Mouse (Mus musculus): ENCODE measurements around the gene Ints1.
A peak's percentile ranks its signal among the peaks of the same experiment; 100 is the strongest.

Ints1 gene

GRCm38 (mm10) chr5:139775216-139775926 lies at the start of gene Ints1:
Ints1 (minus strand) TSS chr5:139775674.
- ATAC-seq (ENCODE audit: low TSS enrichment): peak; percentile 99

GRCm38 (mm10) chr5:139824531-139824930 lies 49.1 kb upstream of the Ints1 start:
- no peak for ATAC-seq (ENCODE audit: low TSS enrichment)

DNA sequence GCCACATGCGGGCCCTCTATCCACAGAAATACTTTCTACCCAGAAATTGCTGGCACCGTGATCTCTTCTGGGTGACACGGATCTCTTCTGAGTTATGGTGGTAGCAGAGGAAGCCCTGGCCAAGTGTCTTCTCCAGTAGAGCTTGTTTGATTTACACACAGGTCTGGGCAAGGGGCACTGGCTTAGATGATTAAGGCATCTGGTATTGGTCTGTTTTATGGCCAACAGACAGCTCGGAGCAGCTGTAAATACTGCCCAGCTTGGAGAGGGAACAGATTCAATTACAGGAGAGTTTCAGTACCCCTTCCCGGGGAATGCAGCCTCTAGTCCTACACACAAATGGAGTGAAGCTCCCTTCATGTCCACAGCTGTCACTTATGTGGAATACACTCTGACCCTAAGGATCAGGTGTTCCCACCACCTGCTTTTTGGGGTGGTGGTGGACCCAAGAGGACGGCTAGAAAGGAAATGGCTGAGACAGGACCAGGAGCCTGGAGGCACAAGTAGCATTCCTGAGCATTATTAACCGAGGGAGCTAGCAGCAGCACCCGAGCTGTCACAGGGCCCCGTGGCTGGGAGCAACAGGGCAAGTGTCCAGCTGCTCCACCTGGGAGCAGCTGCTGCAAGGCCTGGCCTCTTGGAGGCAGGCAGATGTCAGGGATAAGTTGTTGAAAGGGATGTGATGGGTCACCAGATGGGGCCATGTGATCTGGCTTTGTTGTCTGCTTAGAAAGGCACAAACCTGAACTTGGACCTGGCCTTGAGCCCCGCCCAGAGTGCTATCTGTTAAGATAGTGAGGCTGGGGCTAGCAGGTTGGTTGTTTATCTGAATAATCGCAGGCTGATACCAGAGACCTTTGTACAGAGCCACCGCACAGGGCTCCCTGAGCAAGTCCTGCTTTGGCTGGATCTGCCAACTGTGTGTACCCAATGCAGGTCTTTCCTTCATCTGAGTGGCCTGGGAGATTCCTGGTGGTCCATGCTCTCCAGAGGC lies 46.3 kb upstream of the Ints1 start:
- ATAC-seq (ENCODE audit: low TSS enrichment): no peak

GRCm38 (mm10) chr5:139819538-139820181 lies 44.2 kb upstream of the Ints1 start, which contains the start of gene Tmem184a:
Tmem184a (minus strand) TSS chr5:139819917.
- no peak for ATAC-seq (ENCODE audit: low TSS enrichment)

- peak; percentile 77 for ATAC-seq (ENCODE audit: low TSS enrichment)
Observed at GRCm38 (mm10) chr5:139818801-139819200, 43.3 kb upstream of the Ints1 start.

GRCm38 (mm10) chr5:139818056-139818455 lies 42.6 kb upstream of the Ints1 start:
- ATAC-seq (ENCODE audit: low TSS enrichment): no peak

- no peak for ATAC-seq (ENCODE audit: low TSS enrichment)
Observed at GRCm38 (mm10) chr5:139817292-139817691, 41.8 kb upstream of the Ints1 start.

DNA sequence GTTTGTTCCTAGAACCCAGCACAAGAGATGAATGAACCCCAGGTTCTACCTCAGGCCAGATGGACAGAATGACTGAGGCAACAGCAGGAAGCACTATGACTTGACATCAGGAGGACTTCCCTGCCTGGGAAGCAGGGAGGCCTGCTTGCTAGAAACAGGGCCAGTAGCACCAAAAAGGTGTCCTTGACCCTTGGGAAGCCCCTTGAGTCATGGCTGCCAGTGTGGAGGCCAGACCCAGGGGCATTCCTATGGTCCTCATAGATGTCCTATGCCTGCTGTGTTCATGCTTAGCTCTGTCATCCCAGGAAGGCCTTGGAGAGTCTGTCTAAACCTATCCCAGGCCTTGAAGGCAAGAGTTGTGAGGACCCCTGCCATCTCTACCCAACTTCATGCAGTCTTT lies 41.0 kb upstream of the Ints1 start:
- no peak for ATAC-seq (ENCODE audit: low TSS enrichment)

DNA sequence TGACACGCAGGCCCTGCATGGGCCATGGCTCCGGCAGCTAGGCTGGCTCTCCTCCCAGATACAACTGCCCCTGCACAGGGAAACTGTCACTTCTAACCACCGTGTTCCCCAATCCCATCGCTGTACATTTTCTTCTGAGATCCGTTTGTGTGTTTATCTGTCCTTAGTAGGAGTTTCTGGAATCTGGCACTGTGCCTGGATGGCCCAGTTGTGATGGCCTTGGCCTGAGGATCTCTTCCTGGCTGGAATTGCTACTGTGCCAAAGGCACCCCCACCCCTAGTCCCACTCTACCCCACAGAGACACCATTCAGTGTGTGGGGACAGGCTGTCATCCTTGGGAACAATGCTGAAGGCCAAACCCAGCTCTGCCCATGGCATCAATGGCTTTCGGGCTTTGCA lies 40.5 kb upstream of the Ints1 start:
- no peak for ATAC-seq (ENCODE audit: low TSS enrichment)

DNA sequence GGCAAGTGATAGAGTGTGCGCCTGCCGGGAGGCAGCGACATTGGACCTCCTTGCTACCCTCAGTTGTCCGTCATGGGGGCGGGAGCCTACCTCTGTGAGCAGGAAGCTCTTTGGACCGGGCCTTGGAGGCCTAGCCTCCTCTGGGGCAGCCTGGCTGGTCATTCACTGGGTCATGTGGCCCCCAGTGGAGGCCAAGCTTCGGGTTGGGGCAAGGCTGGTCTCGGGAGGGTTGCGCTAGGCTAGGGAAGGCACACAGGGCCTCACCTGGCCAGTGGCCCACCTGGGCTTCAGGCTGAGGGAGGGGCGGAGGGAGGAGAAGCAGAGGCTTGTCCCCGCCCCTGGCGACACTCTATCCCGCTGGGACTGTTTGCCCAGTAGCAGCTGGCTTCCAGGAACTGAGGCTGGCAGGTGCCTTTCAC lies 38.5 kb upstream of the Ints1 start:
- no peak for ATAC-seq (ENCODE audit: low TSS enrichment)

- no peak for ATAC-seq (ENCODE audit: low TSS enrichment)
Observed at GRCm38 (mm10) chr5:139813126-139813490, 37.6 kb upstream of the Ints1 start.

GRCm38 (mm10) chr5:139812398-139813125 lies 37.1 kb upstream of the Ints1 start:
- ATAC-seq (ENCODE audit: low TSS enrichment): no peak

- ATAC-seq (ENCODE audit: low TSS enrichment): no peak
Observed at GRCm38 (mm10) chr5:139811677-139812397, 36.4 kb upstream of the Ints1 start.

DNA sequence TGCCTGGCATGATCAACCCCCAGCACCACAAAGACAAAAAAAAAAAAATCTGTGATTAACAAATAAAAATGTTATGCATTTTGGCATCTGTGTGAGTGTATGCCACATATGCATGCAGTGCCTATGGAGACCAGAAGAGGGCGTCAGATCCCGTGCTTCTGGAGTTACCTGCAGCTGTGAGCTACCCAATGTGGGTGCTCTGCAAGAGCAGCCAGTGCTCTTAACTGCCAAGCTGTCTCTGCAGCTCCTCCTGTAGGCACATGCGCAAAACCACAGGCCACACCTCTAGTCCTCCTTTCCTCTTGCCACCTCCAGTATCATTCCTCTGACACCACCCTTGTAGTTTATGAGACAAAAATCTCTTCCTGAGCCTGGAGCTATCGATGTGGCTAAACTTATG lies 33.9 kb upstream of the Ints1 start:
- ATAC-seq (ENCODE audit: low TSS enrichment): no peak

- ATAC-seq (ENCODE audit: low TSS enrichment): no peak
Observed at GRCm38 (mm10) chr5:139805924-139806323, 30.4 kb upstream of the Ints1 start.

- no peak for ATAC-seq (ENCODE audit: low TSS enrichment)
Observed at GRCm38 (mm10) chr5:139804573-139805111, 29.2 kb upstream of the Ints1 start.

DNA sequence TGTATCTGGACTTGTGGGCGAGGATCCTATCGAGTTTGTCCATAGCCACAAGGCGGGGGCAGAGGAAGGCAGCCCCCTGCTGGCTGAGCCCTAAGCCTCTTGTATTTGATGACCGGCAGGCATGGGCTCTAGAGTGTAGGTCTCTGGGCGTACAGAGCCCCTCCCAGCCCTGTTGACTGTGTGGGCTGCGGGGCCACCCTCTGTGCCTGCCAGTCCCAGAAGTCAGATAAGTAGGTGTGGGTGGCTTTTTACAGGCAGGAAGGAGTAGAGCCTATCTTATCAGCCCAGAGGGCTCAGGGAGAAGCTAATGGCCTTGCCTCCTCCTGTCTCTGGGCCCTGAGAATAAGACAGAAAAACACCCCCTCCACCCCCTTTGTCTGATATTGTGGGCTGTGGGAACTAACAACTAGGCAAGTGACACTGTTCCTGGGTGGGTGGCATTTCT lies 28.7 kb upstream of the Ints1 start:
- no peak for ATAC-seq (ENCODE audit: low TSS enrichment)

DNA sequence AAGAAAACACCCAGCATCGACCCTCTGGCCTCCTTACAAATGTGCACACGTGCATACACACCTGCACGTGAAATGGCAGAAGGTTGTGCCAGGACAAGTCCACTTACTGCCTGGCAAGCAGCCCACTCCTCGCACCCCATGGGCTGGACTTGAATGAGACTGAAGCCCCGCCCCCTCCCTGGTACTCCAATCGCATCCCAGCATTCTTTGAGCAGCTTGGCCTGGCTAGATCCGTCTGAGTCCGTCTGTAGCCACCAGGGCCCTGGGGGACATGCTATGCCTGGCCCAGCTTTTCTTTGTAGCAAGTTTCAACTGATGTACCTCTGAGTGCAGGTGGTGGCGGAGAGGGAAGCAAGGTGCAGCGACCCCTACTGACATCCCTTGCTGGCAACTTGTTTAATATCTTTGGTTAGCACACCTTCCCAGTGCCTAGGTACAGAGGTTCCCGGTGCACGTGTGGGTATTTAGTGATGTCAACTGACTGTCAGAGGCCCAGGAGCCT lies 28.2 kb upstream of the Ints1 start:
- no peak for ATAC-seq (ENCODE audit: low TSS enrichment)

DNA sequence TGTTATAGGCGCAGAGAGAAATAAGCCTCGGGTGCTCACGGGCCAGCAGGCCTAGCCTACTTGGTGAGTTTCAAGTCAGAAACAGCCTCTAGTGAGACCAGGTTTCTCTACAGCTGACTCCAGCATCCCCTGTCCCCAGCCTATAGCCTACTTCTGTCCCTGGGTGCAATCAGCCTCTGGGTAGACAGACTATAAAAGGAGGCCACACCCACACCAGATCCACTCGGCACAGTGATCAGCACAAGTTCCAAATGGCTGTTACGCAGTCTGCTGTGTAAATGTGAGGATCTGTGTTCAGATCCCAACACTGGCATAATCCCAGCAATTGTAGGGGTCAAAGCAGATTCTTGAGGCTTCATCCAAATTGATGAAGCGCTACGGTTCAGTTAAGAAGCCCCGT lies 27.7 kb upstream of the Ints1 start:
- no peak for ATAC-seq (ENCODE audit: low TSS enrichment)

DNA sequence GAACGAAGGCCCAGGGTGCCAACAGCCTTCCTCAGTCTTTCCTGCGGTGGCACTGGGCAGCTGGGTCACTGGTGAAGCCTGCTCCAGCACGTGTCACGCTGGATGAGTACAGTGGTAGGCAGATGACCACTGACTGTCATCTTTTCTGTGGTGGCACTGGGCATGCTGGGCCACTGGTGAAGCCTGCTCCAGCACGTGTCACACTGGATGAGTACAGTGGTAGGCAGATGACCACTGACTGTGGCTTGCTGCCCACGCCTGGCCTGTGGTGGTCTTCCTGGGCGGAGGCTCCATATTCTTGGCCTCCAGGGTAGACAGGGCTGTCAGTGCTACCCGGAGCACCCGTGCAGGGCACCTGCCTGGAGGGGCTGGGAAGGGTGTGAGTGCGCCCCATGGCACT lies 26.4 kb upstream of the Ints1 start:
- ATAC-seq (ENCODE audit: low TSS enrichment): no peak
